Mouse (Mus musculus) erythroblast, embryonic 14.5 days (primary cell): ENCODE measurements around the gene Gm28635.

ENCODE experiments used
- GATA1 ChIP-seq: IDR thresholded peaks from 2 replicates; pipeline ENCODE4 v1.6.1; 2012; ENCODE audit warnings: low read length, inconsistent platforms, mixed read lengths
- TAL1 ChIP-seq: IDR thresholded peaks from 3 replicates; pipeline ENCODE4 v1.6.1; 2012; ENCODE audit warnings: low read length, inconsistent platforms, mixed read lengths

GRCm38 (mm10) chr2:84711898-84712297 is 34.1 kb upstream of the Gm28635 start:
- TF ChIP-seq TAL1 (no peak; the same call in 2 of the 3 replicates), GATA1 (no peak)
